Mouse (Mus musculus): ENCODE measurements around the gene Rab5c.

- TF ChIP-seq CTCF (IDR thresholded peaks at IDR 0.05; ENCODE audit: extremely low read depth, insufficient read length, insufficient replicate concordance, low read depth, low read length) (no peak), POLR2A (IDR thresholded peaks at IDR 0.05; ENCODE audit: low read depth, low read length) (no peak)
Observed at GRCm38 (mm10) chr11:100684084-100684483, 53.9 kb downstream of the Rab5c start.

Data from small intestine, adult 2 months (tissue).